Mouse (Mus musculus) heart, postnatal 25 days (tissue): ENCODE measurements around the gene Cd46. TPM values are rescaled to one million over a fixed set of nuclear protein-coding genes. Genes with fewer than 3 reads are reported as not detected.

Experiments used
- DNase-seq: peaks from one replicate; pipeline ENCODE4 v3.0.0; 2022; ENCODE audit warnings: low spot score
- intact Hi-C: fragments of 180-260 bp; cut with DNase I; formaldehyde crosslinking; loops from one replicate; pipeline ENCODE4 v1.15.1; 2025
- total RNA-seq, 2 experiments: library from RNA; stranded (reverse); gene quantifications; 2 replicates each; pipeline ENCODE4 v1.2.3; 2021

The Cd46 gene
- 1 to 10 TPM in 1 of 2 experiments, under 1 TPM in 1; 0.75 to 1.1 TPM for total RNA-seq

DNA sequence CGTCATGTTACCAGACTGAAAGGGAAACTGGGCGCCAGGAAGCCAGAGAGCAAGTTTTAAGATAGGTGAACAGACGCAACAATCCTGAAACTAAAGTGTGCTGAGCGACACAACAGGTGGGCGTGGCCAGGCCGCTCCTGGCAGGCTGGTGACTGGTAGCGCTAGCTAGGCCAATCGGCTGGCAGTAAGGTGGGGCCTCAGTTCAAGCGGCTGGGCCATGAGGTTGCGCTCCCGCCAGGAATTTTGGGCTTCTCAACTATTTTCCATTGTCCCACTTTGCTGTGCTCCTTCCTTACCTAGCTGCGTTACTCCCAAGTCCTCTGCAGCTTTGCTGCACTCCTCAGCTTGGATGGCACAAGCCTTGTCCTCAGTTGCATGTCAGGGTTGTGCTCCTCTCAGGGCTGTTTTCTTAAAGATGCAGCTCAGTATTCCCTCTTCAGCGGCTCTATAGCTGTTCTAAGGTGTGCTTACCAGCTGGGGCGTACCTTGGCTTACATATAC is at the start of gene Cd46:
Gene Cd46 (minus strand): TSS at position 30 of the 501 bp plus-strand sequence.
- intact Hi-C loops = no loop called here

DNA sequence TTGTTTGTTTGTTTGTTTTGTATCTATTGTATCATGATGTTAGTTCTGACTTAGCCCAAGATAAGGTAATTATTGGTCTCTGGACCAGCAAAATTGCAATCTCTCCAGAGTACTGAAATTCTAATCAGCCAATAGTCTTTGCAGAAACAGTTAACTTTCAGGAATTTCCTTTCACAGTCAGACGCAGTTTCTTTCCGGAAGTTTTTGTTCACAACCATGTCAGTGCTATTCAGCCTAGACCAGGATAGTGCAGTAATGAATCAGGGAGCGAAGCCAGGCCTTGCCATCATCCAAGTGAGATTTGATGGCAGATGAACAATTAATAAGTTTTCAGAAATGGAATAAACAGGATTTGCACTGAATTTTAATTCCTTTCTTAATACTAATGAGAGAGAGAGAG is 40.0 kb upstream of the Cd46 start:
- no peak for DNase-seq
- intact Hi-C loops = loop anchor here (5.0 kb wide), 1 partner anchor 155 kb away; no protein-coding TSS in a partner anchor

More for the DNA sequence above, at the start of gene Cd46:
- DNase-seq = peak; percentile 46

DNA sequence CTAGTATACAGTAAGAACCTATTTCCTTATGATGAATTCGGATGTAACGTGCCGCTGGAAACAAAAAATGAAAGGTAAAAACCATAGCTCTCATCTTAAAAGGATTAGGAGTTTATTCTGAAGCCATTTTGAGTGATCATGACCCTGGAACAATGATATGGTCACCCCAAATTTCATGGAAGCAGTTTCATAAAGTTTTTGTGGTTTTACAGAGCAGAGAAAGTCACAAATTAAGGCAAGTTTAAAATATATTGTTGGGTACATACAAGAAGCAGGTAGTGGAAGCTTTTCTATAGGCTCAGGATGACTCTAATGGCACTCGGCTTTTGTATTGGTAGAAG is 39.6 kb upstream of the Cd46 start:
- intact Hi-C loops = loop anchor here (2.0 to 5.0 kb wide), 2 partner anchors 101 to 154 kb away; no protein-coding TSS in a partner anchor

GRCm38 (mm10) chr1:195130953-195131674 is 39.1 kb upstream of the Cd46 start, which contains the start of gene Cr1l:
TSS of gene Cr1l (minus strand) at chr1:195131586.
- DNase-seq = peak; percentile 78
- intact Hi-C loops = loop anchor here (2.0 to 5.0 kb wide), 2 partner anchors 102 to 154 kb away; no protein-coding TSS in a partner anchor

More for the DNA sequence above, 39.6 kb upstream of the Cd46 start:
- DNase-seq = no peak

DNA sequence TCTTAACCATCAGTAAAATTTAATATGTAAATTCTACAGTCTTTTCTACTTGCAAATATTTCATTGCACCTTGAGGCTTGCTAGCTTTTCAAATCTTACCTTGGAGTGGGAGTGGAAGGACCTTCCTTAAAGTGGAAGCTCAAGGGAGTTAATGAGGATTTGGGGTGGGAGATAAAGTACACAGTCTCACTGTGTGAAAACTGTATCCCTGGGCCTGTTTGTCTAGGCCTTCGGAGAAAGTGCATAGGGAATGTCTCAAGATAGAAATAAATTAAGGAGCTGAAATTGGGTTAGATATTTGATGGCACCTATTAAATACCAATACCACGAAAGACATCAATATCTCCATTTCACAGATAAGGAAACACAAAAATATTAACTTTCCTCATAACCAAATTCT is 38.4 kb upstream of the Cd46 start:
- intact Hi-C loops = loop anchor here (2.0 to 5.0 kb wide), 2 partner anchors 102 to 153 kb away; no protein-coding TSS in a partner anchor
- no peak for DNase-seq

DNA sequence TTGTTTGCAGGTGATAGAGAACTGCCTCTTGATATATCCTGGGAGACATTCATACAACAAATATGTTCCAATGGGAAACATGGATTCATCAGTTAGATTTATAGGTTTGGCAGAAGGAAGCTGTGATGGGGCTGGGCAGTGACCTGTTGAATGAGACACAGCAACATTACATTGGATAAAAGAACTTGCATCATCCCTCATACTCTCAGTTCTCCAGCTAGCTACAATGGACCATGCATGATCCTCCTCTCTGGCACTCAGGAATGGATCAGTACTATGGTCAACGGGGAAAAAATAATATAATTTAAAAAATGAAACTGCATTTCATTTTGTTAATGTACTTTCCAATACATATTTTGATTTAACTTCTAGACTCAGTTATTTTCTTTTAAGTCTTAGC is 37.8 kb upstream of the Cd46 start:
- no peak for DNase-seq
- intact Hi-C loops = loop anchor here (2.0 to 5.0 kb wide), 2 partner anchors 103 to 153 kb away; no protein-coding TSS in a partner anchor

- DNase-seq = no peak
- intact Hi-C loops = no loop called here
Observed at GRCm38 (mm10) chr1:195114414-195114813, 22.4 kb upstream of the Cd46 start.

DNA sequence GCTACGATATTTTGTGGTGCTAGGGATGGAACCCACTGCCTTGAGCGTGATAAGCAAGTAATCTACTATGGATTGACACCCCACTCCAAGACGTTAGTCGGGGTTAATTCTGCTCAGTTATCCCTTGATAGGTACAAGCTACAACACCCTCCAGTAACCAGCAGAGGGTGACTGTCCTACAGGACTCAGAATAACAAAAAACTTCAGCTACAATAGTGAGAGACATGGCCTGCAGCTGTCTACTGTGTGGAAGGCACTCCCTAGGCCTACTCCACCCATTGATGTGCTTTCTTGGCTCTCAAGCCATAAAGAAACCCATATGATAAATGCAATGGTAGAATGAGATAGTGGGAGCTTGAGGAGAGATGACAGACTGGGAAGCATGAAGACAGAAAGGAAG is 21.6 kb upstream of the Cd46 start:
- intact Hi-C loops = no loop called here
- no peak for DNase-seq

DNA sequence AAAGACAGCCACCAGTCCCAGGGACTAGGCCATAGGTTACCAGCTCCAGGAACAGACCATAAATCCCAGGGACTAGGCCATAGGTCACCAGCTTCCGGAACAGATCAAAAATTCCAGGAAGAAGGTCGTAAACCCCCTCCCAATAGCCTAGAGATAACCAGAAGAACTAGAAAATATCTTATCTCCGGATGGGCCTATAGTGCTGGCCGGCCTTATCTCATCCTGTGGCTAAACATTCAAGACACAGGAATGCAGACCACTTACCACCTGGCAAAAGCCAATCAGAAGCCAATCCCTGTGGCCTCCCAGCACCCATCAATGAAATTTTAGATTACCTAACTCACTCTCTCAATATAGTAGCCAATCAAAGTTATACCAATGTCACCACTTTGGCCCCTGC is 8.6 kb upstream of the Cd46 start:
- no peak for DNase-seq
- intact Hi-C loops = no loop called here

DNA sequence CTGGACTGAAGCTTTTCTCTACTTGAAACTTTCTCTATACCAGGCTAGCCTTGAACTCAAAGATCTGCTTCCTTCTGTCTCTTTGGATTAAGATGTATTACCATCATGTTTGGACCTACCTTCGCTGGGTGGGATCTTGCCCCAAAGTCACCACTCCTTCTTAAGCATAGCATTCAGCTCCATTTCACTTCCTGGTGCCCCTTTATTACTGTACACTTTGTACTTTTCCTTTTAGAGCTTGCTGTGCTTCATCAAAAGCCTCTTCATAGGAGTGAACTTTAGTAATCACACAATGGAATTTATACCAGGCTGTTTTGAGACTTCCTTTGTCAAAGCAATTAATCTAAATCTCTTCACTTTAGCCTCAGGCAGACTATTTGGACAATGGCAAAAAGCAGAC is 6.0 kb upstream of the Cd46 start:
- DNase-seq = no peak
- intact Hi-C loops = no loop called here

- intact Hi-C loops = no loop called here
- no peak for DNase-seq
Observed at GRCm38 (mm10) chr1:195091699-195092219, 290 bp downstream of the Cd46 start.

- intact Hi-C loops = no loop called here
- DNase-seq = no peak
Observed at GRCm38 (mm10) chr1:195082142-195082541, 9.9 kb downstream of the Cd46 start.

DNA sequence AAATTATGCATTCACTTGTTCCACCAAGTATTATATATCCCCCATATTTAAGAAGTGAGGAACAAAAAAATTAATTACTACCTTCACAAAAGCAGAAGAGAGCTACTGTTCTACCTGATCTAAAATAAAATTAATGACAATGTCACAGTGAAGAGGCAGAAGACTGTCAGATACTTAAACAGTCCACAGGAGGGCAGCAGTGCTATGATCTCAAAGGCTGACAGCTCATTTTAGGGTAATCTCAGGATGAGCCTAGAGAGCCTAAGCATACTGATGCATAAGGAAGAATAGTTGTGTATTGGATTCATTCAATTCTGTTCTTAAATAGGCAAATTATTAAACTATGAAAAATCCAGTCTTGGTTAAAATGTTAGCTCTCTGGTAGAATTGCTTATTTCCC is 51.6 kb downstream of the Cd46 start:
- no peak for DNase-seq
- intact Hi-C loops = no loop called here

GRCm38 (mm10) chr1:195038386-195038785 is 53.7 kb downstream of the Cd46 start:
- intact Hi-C loops = loop anchor here (1.0 to 10.0 kb wide), 2 partner anchors 62 to 164 kb away; no protein-coding TSS in a partner anchor

GRCm38 (mm10) chr1:195037985-195038384 is 54.1 kb downstream of the Cd46 start:
- no peak for DNase-seq
- intact Hi-C loops = loop anchor here (1.0 to 10.0 kb wide), 2 partner anchors 62 to 163 kb away; no protein-coding TSS in a partner anchor

More at GRCm38 (mm10) chr1:195038386-195038785, 53.7 kb downstream of the Cd46 start:
- DNase-seq = no peak

DNA sequence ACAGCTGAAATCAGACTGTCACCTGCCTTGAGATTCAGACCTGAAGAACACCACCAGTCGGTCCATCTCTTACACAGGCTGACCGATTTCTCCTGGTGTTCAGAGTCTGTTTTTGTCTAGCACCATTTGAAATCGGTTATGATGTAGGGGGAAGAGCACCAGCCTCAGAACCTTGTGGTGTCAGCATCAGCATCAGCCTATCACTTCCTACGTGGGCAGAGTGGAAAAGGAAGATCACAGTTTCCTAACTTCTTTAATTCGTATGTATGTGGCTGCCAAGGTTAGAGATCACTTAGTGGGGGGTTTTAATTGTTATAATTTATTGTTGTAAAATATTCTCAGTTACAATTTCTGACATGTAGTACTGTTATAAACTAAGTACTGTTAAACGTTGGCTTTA is 54.6 kb downstream of the Cd46 start:
- intact Hi-C loops = loop anchor here (10.0 kb wide), 1 partner anchor 163 kb away; no protein-coding TSS in a partner anchor
- no peak for DNase-seq

GRCm38 (mm10) chr1:195033941-195034340 is 58.1 kb downstream of the Cd46 start:
- intact Hi-C loops = loop anchor here (2.0 to 10.0 kb wide), 2 partner anchors 13 to 159 kb away; no protein-coding TSS in a partner anchor
- DNase-seq = peak; percentile 31

DNA sequence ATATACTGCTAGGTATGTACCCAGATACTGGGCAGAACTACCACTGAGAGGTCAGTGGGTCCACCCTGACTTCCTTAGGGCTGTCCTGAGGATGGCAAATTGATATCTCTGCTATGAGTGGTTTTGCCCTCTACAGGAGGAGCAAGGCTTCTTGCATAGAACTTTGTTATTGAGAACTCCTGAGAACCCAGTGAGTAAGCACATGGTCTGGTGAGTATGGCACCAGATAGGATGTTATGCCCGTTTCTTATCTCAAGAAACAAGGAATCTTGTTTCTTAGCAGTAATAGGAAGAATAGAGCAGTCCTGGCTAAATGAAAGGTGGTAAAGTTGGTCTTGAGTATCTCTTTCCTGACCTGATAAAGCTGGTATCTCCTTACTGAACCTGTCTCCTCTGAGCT is 59.3 kb downstream of the Cd46 start:
- no peak for DNase-seq
- intact Hi-C loops = loop anchor here (10.0 kb wide), 1 partner anchor 158 kb away; no protein-coding TSS in a partner anchor

DNA sequence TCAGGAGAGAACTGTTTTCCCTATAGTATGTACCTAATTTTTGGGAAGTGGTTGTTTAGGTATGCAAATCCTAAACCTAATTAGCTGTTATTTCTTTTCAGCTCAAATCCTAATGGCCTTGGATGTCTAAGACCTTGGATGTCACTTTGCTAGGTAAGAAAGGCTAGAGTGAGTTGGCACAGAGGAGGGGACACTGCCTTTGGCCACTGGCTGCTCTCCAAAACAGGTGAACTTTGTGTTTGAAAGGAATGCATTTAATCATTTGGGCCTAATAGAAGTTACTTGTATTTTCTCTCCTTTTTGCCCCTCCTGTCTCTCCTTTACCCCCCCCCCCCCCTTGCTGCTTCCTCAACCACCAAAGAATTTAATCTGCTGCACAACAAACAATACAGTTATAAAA is 60.3 kb downstream of the Cd46 start:
- DNase-seq = no peak
- intact Hi-C loops = loop anchor here (10.0 kb wide), 1 partner anchor 157 kb away; no protein-coding TSS in a partner anchor

DNA sequence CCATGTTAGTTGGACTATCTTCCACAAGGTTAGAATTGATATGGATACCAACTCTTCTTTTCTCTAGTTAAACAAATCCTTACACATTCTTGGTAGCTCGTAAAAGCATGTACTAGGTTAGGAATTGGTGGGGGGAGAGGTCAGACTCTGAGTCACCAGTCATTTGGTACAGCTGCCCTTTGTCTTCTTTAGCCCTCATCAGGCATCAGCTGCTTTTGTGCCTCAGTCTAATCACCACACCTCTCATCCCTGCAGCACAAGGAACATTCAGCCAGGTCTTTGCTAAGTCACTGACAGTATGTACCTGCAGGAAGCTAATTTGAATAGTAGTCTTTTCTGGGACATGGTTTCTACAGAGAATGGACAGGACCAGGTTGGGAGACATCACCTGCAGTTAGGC is 64.5 kb downstream of the Cd46 start:
- no peak for DNase-seq
- intact Hi-C loops = no loop called here

GRCm38 (mm10) chr1:195023848-195024247 is 68.2 kb downstream of the Cd46 start:
- intact Hi-C loops = no loop called here
- DNase-seq = no peak
